Mouse (Mus musculus) urinary bladder, postnatal 14 days (tissue): ENCODE results near the gene Hyls1.
A peak's percentile ranks its signal among the peaks of the same experiment; 100 is the strongest.
"Not testable (repeated sequence)": the region's sequence is repeated elsewhere in the genome, so short reads cannot be mapped to it uniquely, and the experiment has no call there.

ENCODE experiments used
- DNase-seq: peaks from one replicate; pipeline ENCODE4 v3.0.0; 2021; ENCODE audit warnings: low spot score

The Hyls1 gene

GRCm38 (mm10) chr9:35569571-35570534 lies at the start of gene Hyls1, which contains the start of gene Pate2:
Gene Hyls1 (minus strand): TSS chr9:35570398.
Gene Pate2 (plus strand): TSS chr9:35570284.
- peak; percentile 95 for DNase-seq

GRCm38 (mm10) chr9:35616784-35617183 lies 46.6 kb upstream of the Hyls1 start:
- not testable (repeated sequence) for DNase-seq

GRCm38 (mm10) chr9:35614005-35614404 lies 43.8 kb upstream of the Hyls1 start:
- no peak for DNase-seq

- DNase-seq: no peak
Observed at GRCm38 (mm10) chr9:35611841-35612240, 41.6 kb upstream of the Hyls1 start, which contains the start of gene Pate4. Gene Pate4 (minus strand): TSS chr9:35611941.

DNA sequence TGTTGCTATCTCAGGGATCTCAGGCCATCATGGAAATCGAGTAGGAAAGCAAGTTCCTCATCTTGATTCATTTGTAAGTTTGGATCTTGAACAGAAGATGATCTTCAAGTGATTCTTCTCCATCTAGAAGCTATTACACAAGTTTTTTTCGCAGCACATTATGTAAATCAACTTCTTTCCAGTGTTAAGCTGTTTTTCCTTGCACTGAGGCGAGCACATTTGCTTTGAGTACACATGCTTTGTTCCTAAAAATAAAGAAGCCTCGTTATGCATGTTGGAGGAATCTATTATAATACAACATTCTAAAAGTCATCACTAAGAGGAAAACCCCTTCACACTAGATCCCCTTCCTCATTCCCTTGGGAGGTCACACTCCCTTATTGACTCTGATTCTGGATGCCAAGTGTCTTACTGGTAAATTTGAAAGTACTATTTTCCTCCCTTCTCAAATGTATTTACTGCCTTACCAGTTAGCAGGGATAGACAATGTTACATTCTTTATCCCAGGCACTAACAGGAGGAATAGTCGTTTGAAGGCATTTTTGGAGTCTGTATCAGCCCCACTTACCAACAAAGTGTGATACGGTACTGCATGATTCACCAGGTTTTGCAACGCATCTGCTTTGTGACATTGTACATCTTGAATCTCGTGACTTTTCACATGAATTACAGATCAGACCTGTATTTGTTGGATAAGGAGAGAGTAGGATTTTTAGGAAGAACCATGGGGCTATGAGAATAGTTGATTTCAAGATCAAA lies 37.6 kb upstream of the Hyls1 start:
- no peak for DNase-seq

DNA sequence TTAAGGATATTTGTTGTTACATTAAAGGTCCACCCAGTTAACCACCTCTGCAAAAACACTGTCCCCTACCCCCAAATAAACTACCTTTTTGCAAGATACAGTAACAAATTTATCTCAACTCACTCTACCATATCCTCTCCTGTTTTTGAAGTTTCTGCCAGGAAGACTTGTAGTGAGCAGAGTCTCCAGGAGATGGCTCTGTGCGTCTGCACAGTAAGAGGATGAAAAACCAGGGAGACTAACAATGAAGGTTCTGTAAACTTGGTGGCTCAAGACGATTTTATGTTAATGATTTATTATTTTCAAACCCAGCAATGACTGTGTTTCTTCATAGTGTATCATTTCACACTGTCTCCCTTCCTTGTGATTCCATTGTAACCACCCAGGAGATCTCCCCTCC lies 22.7 kb upstream of the Hyls1 start:
- DNase-seq: peak; percentile 24

DNA sequence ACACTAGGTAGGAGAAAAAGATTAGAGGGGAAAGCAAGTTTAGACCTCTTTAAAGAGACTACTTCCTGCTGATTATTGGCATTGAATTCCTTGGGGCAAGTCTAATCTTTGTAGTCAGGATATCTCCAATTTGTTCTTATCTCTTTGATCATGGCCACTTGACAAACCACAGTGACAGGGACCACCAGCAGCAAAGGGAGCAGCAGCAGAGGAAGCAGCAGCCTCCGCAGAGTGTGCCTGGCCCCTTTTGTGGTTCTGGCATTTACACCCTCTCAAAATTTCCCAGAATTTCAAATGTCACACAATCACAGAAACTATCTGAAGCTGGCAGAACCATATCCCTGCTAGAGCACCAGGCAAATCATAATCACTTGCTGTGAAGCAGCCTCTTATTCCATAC lies 17.5 kb upstream of the Hyls1 start:
- DNase-seq: no peak

- DNase-seq: no peak
Observed at GRCm38 (mm10) chr9:35574416-35574815, 4.2 kb upstream of the Hyls1 start.

- no peak for DNase-seq
Observed at GRCm38 (mm10) chr9:35570663-35571062, 465 bp upstream of the Hyls1 start.

GRCm38 (mm10) chr9:35567995-35568394 lies 2.2 kb downstream of the Hyls1 start:
- DNase-seq: no peak

DNA sequence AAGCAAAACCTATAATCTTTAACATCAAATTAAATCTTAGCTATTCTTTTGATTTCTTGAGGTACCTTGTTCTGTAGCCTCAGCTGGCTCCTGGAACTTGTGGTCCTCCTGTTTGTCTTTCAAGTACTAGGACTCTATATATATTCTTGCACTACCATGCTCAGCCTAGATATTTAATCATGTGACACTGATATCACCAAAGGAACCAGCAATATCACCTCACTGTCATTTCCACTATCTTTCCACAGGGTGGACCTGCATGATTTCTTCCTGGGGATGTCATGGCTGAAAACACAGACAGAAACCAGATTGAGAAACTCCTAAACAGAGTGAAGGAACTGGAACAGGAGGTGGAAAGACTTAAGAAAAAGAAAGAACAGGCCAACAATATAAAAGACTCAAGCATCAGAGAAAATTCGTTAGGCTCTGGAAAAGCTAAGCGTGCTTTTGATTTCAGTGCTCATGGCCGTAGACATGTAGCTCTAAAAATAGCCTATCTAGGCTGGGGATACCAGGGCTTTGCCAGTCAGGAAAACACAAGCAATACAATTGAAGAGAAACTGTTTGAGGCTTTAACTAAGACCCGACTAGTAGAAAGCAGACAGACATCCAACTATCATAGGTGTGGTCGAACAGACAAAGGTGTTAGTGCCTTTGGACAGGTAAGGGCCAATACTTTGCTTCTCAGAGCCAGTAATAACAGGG lies 5.5 kb downstream of the Hyls1 start:
- DNase-seq: no peak

DNA sequence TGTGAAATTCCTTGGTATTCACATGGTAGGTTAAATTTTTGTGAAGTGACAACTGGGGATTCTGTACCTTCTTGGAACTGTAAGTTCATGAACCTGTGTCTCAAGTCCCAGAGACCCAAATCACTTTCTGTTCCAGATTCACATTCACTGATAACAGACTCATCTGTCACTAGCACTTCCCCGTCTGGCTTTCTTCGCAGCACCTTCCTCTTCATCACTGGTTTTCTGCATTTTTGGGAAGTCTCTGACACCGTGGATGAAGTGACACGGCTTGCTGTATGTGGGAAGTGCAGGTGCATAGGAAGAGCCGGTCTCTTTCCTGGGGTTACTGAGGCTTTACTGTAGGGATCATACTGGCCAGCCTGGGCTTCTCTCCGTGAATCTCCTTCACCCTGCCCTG lies 8.6 kb downstream of the Hyls1 start:
- no peak for DNase-seq

DNA sequence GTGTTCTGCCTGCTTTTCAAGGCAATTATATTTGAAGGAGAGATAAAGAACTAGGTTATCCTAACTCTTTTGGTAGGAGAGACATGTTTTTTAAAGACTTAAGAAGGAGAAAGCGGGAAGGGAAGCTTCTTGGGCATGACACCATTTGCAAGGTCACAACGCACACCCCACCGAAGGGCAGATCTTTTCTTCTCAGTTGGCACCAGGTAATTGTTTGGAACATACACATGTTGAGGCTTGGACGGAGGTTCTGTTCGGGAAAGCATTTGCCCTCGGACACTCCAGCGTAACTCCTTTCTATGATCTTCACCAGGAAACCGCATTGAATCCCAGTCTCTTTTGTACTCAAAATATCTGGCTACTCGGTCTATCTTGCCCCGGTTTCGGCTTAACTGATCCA lies 9.1 kb downstream of the Hyls1 start:
- no peak for DNase-seq

- peak; percentile 73 for DNase-seq
Observed at GRCm38 (mm10) chr9:35559009-35559890, 10.9 kb downstream of the Hyls1 start.

- DNase-seq: no peak
Observed at GRCm38 (mm10) chr9:35558257-35559008, 11.8 kb downstream of the Hyls1 start, which contains the start of the genes Ddx25 and Pus3. Gene Ddx25 (minus strand): TSS chr9:35558528. Gene Pus3 (plus strand): TSS chr9:35558595.

DNA sequence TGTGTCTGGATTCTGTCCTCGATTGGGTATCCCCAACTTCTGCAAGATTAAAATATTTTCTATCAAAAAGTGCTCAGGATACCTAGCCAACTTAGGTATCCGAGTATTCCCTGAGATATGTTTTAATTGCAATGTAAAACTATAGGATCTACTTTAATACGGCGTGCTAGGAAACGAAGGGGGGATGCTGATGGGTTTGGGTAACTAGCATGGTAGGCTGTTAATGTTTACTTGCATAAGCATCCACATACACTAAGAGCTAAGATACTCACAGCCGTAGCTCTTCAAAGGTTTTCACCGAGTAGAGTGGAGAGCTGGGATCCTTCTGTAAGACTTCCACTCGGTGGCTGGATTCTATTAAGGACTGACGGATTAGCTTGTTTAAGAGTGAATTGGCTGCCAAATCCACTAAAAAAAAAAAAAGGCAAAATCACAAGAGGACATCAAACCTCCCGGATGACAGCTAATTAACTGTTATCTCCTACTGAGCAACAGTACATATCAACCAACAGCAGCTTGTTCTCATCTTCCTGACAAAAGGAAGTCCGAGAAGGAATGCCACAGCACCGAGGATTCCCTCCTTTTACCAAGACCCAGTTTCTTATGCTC lies 13.6 kb downstream of the Hyls1 start:
- DNase-seq: no peak

- DNase-seq: no peak
Observed at GRCm38 (mm10) chr9:35548455-35548854, 21.7 kb downstream of the Hyls1 start.

DNA sequence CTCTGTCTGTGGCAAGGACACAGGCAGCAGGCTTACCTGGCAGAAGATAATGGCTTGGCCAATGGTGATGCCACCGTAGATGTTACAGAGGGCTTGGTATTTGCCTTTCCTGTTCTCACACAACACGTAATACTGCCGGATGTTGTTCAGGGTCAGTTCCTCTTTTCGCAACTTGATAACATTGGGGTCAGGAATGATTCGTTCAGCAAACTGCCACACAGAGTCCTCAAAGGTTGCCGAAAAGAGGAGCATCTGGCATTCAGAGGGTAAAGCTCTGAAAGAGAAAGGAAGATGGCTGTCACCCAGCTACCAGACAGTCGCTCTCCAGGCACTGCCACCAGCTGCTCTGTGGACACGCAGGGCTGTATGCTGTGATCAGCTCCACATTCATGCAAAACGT lies 23.5 kb downstream of the Hyls1 start:
- no peak for DNase-seq

- DNase-seq: no peak
Observed at GRCm38 (mm10) chr9:35545704-35546103, 24.5 kb downstream of the Hyls1 start.

GRCm38 (mm10) chr9:35544666-35545065 lies 25.5 kb downstream of the Hyls1 start:
- no peak for DNase-seq
